Mouse (Mus musculus) 416B (cell line): ENCODE results near the gene Pde4b.

Experiments
- DNase-seq: peaks from one replicate; pipeline ENCODE4 v3.0.0; 2011; ENCODE audit warnings: low read depth

Gene Pde4b

DNA sequence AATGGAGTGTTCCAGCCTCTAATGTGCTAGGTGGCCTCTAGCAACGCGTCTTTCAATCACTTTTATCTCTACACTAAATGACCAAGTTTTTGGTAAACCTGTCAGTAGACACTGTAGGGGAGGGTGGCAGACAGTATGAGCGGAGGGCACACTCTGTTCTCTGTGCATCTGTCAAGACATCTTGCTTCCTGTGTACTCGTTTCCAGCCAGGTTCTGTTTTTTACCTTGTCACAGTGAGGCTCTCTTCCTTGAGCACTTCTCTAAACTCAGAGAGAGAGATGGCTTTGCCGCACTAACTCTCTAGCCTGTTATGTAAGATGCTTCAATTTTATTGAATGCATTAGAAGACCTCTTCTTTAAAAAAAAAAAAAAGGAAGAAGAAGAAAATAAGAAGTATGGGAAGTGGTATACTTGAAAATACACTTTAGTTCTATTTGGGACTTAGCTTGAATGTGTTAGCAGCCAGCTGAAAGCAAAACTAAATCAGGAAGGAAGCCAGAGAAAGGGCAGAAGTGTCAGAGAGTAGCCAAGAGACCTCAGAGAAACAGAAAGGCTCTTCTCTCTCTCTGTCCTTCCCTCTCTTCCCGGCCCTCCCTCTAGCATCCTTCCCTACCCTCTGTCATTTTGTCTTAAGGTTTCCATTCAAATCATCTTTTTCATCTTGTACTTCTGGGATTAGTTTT, 202.8 kb downstream of the Pde4b start:
- DNase-seq, result no peak

DNA sequence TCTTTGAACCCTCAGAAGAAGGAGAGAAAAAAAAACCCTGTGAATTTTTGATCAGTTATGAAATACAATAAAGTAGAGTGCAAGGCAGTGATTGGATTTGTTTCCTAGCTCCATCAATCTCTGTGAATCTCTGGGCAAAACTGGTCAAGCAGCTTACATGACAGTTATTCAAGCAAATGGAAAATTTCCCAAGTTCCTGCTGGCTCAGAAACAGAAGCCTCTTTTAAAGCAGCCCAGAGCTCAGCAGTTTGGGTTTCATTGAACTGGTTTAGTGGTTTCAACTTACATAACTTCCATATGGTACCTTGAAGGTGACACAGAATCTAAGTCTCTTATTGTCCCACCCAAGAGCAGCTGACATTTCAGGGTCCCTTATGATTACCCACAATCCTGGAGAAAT, 210.2 kb downstream of the Pde4b start:
- no peak for DNase-seq

DNA sequence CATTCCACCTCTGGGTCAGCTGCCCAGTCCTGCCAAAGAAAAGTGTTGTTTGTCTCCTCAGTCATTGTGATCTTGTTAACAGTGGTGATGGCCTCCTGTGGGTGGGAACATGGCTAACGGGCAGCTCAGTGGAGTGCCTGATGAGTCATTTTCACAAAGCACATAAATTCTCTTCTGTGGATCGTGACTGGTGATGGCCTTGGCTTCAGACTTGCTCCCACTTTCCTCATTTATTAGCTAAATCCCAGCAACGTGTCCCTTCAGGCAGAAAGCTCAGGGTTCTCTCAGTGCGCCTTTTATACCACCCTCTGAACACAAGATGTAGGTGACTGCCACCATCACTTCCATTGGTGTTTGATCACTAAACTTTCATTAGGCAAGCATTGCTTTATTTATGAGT, 215.2 kb downstream of the Pde4b start:
- DNase-seq, result no peak

- no peak for DNase-seq
These were observed 220.4 kb downstream of the Pde4b start for GRCm38 (mm10) chr4:102307661-102308297.

DNA sequence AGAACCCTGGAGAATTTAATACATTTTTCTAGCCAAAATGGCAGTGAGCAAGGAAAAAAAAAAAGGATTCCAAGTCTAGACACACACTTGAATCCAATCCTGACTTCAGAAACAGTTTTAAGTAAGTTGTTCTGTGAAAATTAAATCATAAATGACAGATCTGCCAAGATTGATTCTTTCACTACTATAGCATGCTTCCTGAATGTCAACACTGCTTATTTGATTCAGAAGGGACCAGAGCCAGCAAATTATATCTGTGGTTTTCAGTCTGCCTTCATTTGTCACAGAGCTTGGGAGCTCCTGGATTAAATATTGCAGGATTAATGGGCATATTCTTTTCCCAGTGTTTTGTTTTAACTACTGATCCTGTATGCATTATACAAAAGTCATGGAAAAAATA, 223.3 kb downstream of the Pde4b start:
- DNase-seq, result no peak

- no peak for DNase-seq
These were observed 228.7 kb downstream of the Pde4b start for GRCm38 (mm10) chr4:102316011-102316410.

GRCm38 (mm10) chr4:102316699-102317285, 229.4 kb downstream of the Pde4b start:
- no peak for DNase-seq

DNA sequence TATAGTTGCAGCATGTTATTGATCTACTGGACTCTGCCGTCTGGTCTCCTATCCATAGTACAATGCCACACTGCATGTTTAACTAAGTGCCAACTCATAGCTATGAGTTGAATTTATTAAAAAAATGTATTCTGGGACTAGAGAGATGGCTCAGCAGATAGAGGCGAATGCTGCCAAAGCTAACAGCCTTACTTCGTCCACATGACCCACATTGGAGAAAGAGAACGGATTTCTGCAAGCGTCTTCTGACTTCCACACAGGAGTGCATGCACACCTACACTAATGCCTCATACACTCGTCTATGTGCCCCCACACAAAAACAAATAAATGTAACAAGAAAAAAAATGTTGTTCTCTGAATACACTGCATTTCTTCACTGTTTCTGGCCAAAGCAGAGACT, 231.3 kb downstream of the Pde4b start:
- DNase-seq, result no peak

DNA sequence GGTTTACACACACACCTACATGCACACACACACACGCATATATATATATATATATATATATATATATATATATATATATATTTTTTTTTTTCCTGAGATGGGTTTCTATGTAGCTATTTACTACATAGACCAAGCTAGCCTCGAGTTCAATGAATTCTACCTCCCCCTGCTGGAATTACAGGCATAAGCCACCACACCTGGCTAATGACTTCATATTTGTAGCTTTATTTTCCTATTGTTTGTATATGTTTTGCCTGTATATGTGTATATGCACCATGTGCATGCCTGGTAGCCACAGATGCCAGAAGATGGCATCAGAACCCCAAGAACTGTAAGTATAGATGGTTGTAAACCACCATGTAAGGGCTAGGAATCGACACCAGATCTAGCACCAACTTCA, 234.0 kb downstream of the Pde4b start:
- DNase-seq, result no peak

- DNase-seq, result no peak
These were observed 245.0 kb downstream of the Pde4b start for GRCm38 (mm10) chr4:102332386-102332785.

DNA sequence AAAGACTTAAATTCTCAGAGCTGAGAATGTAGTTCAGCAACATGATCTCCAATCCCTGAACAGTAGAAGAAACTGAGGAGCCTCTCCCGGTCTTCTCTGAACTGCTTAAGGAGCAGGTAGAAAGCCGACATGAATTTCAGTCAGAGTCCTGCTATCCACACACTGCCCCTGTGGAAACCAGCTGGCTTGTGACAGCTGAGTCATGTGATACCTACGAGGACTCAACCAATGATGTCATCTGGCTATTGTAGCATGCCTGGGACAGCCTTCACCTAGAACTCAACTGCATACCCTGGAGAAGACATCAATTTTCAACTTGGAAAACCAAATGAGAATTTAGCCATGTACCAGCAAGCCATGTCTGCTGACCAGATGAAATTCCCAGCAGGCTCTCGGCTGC, 245.5 kb downstream of the Pde4b start:
- no peak for DNase-seq

- DNase-seq, result no peak
These were observed 259.7 kb downstream of the Pde4b start for GRCm38 (mm10) chr4:102346911-102347492.

DNA sequence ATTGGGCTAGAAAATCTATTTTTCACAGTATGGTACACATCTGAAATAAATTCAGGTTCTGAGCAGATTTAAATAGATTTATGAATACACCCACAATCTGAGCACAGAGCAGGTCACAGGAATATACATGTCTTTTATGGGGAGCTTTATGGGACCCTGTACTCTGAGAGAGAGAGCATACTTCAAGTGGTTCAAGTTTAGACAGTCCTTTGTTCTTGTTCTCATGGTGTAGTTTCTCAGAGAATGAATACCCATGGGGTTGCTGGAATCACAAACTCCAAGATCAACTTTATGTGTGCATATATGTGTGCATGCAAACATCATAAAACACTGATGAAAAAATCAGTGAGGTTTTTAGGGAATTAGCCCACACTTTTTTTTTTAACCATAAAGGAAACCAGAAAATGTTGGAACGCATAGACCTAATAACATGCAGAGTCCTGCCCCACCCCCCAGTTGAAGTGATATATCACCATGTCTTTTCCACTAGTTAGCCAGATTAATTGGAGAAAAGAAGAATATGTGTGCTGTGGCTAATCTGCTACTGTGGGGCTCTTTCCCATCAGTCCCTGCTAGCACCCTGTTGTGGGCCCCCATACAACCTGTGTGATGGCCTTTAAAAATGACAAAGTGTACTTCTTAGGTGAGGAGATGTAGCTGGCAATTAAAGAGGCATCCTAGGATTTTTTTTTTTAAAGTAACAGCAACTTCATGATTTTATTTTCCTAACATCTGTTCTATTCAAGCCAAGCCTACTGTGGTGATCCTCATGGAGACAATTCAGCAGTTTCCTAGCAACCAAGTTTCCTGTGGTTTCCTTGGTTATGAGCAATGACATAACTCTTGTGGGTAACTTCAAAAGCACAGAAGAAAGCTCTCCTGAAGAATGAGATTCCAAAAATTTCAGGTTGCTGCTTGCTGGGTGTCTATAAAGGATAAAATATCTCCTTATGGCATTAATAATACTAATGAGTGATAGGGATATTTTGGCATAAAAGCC, 264.4 kb downstream of the Pde4b start:
- DNase-seq, result peak; percentile 11

DNA sequence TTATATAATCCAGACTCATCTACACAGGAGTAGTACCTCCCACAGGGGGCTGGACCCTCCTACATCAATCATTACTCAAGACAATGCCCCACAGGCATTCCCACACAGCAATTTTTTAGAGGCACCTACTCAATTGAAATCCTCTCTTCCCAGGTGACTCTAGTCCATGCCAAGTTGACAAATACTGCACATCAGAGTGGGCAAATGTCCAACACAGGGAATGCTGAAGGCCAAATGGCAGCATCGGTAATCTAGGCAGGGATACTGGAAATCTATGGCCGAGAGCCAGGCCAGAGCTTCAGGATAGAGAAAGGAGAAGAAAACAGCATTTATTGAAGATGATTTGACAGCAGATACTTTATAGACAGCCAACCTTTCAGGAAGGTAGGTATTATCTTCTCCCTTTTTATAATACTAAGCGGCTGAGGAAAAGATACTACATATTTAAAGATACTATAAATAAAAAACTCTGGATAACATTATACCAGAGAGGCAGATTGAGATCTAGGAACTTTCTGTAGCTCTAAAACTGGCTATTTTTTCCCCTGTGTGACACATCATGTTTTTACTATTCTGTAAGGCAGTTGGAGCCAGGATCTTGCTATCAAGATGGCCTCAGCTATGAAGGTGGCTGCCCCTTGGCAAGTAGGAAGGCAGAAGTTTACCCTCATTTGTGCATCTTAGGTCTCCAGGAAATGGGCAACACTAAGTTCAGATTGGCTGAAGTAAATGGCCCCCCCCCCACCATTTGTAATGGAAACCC, 266.5 kb downstream of the Pde4b start:
- DNase-seq, result no peak

DNA sequence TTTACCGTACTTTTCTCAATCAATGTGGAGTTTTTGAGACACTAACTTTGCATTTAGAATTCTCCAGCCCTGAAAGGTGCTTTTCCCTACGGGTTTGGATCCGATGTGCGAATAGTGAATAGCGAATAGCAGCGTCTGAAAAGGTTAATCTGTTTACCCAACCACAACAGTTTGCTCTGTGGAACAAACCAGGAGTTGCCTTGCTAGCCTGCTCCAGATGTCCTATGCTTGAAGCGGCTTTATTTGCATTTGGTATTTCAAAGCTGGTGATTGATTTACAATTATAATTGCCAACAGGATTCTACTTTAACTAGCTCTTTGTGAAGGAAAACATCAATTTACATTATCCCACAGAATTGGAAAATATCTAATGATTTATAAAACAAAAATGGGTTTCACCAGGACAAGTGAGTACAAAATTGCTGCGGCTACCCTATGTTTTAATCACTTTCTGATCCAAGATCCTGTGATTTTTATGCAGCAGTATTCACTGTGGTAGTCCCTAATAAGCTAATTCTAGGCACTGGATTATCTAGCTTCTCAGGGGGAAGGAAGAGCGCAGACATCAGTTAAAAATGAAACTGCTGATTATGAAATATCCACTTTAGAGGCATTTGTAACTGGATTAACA, 280.9 kb downstream of the Pde4b start:
- DNase-seq, result no peak

- DNase-seq, result no peak
These were observed 287.3 kb downstream of the Pde4b start for GRCm38 (mm10) chr4:102374614-102375013.

DNA sequence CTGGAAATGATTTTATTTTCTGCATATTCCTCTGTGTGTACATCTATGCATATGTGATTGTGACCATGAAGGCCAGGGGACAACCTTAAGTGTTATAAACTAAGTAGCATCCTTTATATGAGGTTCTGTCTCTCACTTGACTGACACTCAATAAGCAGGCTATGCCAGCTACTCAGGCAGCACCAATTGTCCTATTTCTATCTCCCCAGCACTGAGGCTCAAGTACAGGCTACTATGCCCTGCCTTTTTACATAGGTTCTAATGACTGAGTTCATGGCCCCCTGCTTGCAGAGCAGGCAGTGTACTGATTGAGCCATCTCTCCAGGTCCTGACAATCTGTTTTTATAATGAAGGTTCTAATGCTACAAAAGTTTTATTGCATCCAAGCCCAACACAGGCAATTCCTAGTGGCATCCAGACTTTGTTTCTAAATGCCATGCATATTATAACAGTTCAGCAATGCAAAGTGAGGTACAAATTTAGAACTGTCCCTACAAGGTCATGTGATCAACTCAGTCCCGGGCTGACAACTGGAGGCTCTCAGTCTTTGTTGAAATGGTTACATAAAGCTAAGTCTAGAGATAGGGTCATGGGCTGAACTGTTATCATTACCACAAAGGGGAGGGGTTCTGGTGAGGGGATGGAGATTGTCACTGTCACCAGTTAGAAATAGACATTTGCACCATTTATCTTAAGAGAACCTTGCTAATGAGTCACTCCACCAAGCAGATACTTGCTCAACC, 295.6 kb downstream of the Pde4b start:
- no peak for DNase-seq

DNA sequence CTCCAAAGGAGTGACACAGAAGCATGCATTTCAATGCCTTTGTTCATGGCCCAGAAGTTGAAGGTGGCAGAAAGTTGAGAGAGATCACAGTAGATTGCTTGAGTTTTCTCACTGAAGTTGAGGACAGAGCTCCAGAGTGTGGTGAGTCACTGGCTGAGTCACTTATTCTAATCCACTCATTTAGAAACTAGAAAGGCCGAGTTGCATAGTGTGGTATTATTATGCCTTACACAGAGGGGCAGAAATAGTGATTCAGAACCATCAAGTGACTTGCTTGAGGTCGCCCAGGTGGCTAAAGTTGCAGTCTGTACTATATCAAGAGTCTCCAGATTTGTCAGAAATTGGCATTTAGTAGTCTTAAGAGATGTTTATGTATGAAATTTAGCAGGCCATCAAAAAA, 306.3 kb downstream of the Pde4b start:
- peak; percentile 11 for DNase-seq

DNA sequence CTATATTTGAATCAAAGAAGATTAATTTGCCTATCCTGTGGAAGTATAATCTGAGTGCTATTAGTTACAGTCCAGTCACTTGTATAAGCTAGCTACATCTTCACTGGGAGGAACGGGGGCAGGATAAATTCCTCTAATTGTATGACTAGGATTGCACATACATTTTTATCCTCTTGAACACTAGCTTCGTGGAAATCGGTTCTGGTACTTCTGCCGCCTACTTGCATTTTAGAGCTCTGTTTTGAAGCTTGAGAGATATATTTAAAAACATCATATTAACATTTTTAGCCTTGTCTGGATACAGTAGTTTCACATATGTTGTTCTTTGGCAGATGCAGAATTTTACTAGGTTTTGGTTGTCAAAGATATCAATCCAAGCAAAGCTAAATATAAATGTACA, 310.0 kb downstream of the Pde4b start:
- no peak for DNase-seq

DNA sequence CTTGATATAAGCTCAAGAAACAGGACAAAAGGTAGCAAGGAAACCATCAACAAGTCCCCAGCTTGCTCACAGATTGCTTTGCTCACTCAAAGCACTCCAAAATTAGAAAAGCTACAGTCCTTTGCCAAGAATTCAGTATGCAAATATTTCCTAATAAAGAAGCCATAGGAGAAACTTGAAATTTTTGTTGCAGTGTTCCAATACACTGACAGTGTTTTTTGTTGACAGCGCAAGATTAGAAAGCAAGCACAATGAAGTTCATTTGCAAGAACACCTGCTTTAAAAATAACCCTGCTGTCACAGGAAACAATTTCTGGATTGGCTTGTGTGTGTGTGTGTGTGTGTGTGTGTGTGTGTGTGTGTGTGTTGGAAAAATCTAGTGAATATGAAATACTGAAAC, 311.2 kb downstream of the Pde4b start:
- no peak for DNase-seq
